Mouse (Mus musculus) lung, postnatal 4 days (tissue): ENCODE results near the gene Slc26a1.

Source experiments
- DNase-seq, 2 experiments: peaks; one replicate each; pipeline ENCODE4 v3.0.0; 2021

Slc26a1 gene

GRCm38 (mm10) chr5:108689091-108689490, 13.7 kb upstream of the Slc26a1 start:
- no peak for DNase-seq

- DNase-seq: no peak
Measured at GRCm38 (mm10) chr5:108680871-108681270, 5.5 kb upstream of the Slc26a1 start.

GRCm38 (mm10) chr5:108679909-108680308, 4.5 kb upstream of the Slc26a1 start:
- no peak for DNase-seq

GRCm38 (mm10) chr5:108678296-108678854, 3.0 kb upstream of the Slc26a1 start:
- no peak for DNase-seq

- DNase-seq: peak; percentile 63 to 70
Measured at GRCm38 (mm10) chr5:108677605-108678295, 2.4 kb upstream of the Slc26a1 start.

- DNase-seq: no peak
Measured at GRCm38 (mm10) chr5:108676772-108677498, 1.6 kb upstream of the Slc26a1 start.

GRCm38 (mm10) chr5:108674624-108675023, 745 bp downstream of the Slc26a1 start:
- DNase-seq: no peak

GRCm38 (mm10) chr5:108671757-108672156, 3.6 kb downstream of the Slc26a1 start:
- no peak for DNase-seq

GRCm38 (mm10) chr5:108670785-108671184, 4.6 kb downstream of the Slc26a1 start:
- peak in 1 of 2 experiments; percentile 42 for DNase-seq

- DNase-seq: no peak
Measured at GRCm38 (mm10) chr5:108669986-108670385, 5.4 kb downstream of the Slc26a1 start.

GRCm38 (mm10) chr5:108668977-108669936, 6.1 kb downstream of the Slc26a1 start, which contains the start of gene Dgkq:
TSS of gene Dgkq (minus strand) at chr5:108669672.
- DNase-seq: peak; percentile 90 to 91

GRCm38 (mm10) chr5:108668387-108668932, 6.9 kb downstream of the Slc26a1 start:
- no peak for DNase-seq

GRCm38 (mm10) chr5:108667370-108667769, 8.0 kb downstream of the Slc26a1 start:
- DNase-seq: no peak

- DNase-seq: no peak
Measured at GRCm38 (mm10) chr5:108665066-108665465, 10.3 kb downstream of the Slc26a1 start.

GRCm38 (mm10) chr5:108662772-108663171, 12.6 kb downstream of the Slc26a1 start:
- DNase-seq: no peak

GRCm38 (mm10) chr5:108660632-108661268, 14.6 kb downstream of the Slc26a1 start:
- peak; percentile 93 to 94 for DNase-seq

GRCm38 (mm10) chr5:108659698-108660631, 15.4 kb downstream of the Slc26a1 start, which contains the start of gene Idua:
TSS of gene Idua (plus strand) at chr5:108660331.
- DNase-seq: no peak

GRCm38 (mm10) chr5:108658611-108659010, 16.8 kb downstream of the Slc26a1 start:
- DNase-seq: no peak

GRCm38 (mm10) chr5:108657406-108657805, 18.0 kb downstream of the Slc26a1 start:
- DNase-seq: no peak

- DNase-seq: no peak
Measured at GRCm38 (mm10) chr5:108655891-108656650, 19.3 kb downstream of the Slc26a1 start.
